Mouse (Mus musculus) myocyte (in vitro differentiated cells): ENCODE measurements around the gene Olfr30. TPM values are rescaled to one million over a fixed set of nuclear protein-coding genes. Genes with fewer than 3 reads are reported as not detected.

Experiments used
- H3K27me3 ChIP-seq: one replicate; pipeline ENCODE4 v1.6.1; 2011; ENCODE audit not compliant: control insufficient read depth, insufficient read depth, insufficient read length
- H3K36me3 ChIP-seq: one replicate; pipeline ENCODE4 v1.6.1; 2011; ENCODE audit not compliant: control insufficient read depth, insufficient read depth
- H3K4me2 ChIP-seq: one replicate; pipeline ENCODE4 v1.6.1; 2011; ENCODE audit warnings: low read depth, control low read depth
- H3K4me3 ChIP-seq: one replicate; pipeline ENCODE4 v1.5.1; 2011; ENCODE audit warnings: mild to moderate bottlenecking, control low read depth, moderate library complexity
- H3K79me2 ChIP-seq: one replicate; pipeline ENCODE4 v1.6.1; 2011; ENCODE audit not compliant: control insufficient read depth, insufficient read depth
- H3ac ChIP-seq: one replicate; pipeline ENCODE4 v1.6.1; 2011; ENCODE audit not compliant: control insufficient read depth, insufficient read length
- CEBPB ChIP-seq: IDR thresholded peaks from 2 replicates; pipeline ENCODE4 v1.6.1; 2011; ENCODE audit warnings: mild to moderate bottlenecking, moderate library complexity; ENCODE audit not compliant: poor library complexity, insufficient read depth, severe bottlenecking
- E2F4 ChIP-seq: IDR thresholded peaks from one replicate; pipeline ENCODE4 v1.6.1; 2011; ENCODE audit warnings: mild to moderate bottlenecking, control low read depth, moderate library complexity; ENCODE audit not compliant: insufficient read depth
- MAX ChIP-seq: IDR thresholded peaks from one replicate; pipeline ENCODE4 v1.6.1; 2011; ENCODE audit warnings: low read depth, mild to moderate bottlenecking, control low read depth
- MYOD1 ChIP-seq, 3 experiments: IDR thresholded peaks; one replicate each; pipeline ENCODE4 v1.6.1; 2011; ENCODE audit warnings: control low read depth in 2 of 3, low read depth in 2 of 3, mild to moderate bottlenecking in 2 of 3, moderate library complexity in 1 of 3; ENCODE audit not compliant: insufficient read length in 2 of 3, control insufficient read depth in 1 of 3
- MYOG ChIP-seq, 3 experiments: IDR thresholded peaks; one replicate each; pipeline ENCODE4 v1.6.1; 2011; ENCODE audit warnings: control low read depth in 2 of 3, low read depth in 2 of 3, mild to moderate bottlenecking in 2 of 3; ENCODE audit not compliant: insufficient read length in 2 of 3, control insufficient read depth in 1 of 3, insufficient read depth in 1 of 3
- POLR2A ChIP-seq: IDR thresholded peaks from one replicate; pipeline ENCODE4 v1.6.1; 2011; ENCODE audit warnings: low read depth, mild to moderate bottlenecking, control low read depth, moderate library complexity; ENCODE audit not compliant: insufficient read length
- POLR2AphosphoS2 ChIP-seq: IDR thresholded peaks from one replicate; pipeline ENCODE4 v1.6.1; 2011; ENCODE audit warnings: low read depth, control low read depth; ENCODE audit not compliant: insufficient read length
- TCF12 ChIP-seq: IDR thresholded peaks from one replicate; pipeline ENCODE4 v1.6.1; 2011; ENCODE audit warnings: mild to moderate bottlenecking, control low read depth; ENCODE audit not compliant: poor library complexity, insufficient read depth, severe bottlenecking
- TCF3 ChIP-seq: IDR thresholded peaks from one replicate; pipeline ENCODE4 v1.6.1; 2011; ENCODE audit warnings: low read depth, control low read depth; ENCODE audit not compliant: insufficient read length
- USF1 ChIP-seq: IDR thresholded peaks from one replicate; pipeline ENCODE4 v1.6.1; 2011; ENCODE audit warnings: low read depth, mild to moderate bottlenecking, control low read depth, moderate library complexity
- polyA plus RNA-seq: library from polyadenylated mRNA; unstranded; fragments of >200 nt; fragmentation: generic; extraction: Trizol; gene quantifications from one replicate; pipeline ENCODE4 v1.2.1, GENCODE M21; 2012; ENCODE audit warnings: missing spikeins

The Olfr30 gene
- polyA plus RNA-seq, 1 experiment = not detected

GRCm38 (mm10) chr11:58420815-58421214 lies 41.3 kb downstream of the Olfr30 start, which contains the start of gene 1810065E05Rik:
TSS of gene 1810065E05Rik (plus strand) at chr11:58421111.
- TF ChIP-seq TCF3 = no peak
- no peak for TF ChIP-seq CEBPB
- no peak for TF ChIP-seq USF1
- TF ChIP-seq POLR2AphosphoS2 = no peak
- no peak for TF ChIP-seq MAX
- Histone ChIP-seq H3K36me3 (no peaks in the 10 kb centered on the region), H3K27me3 (no peaks in the 10 kb centered on the region), H3K4me3 (no peak within 1 kb of the TSS), H3K79me2 (no peaks in the 10 kb centered on the region), H3K4me2 (no peak within 1 kb of the TSS), H3ac (no peak within 1 kb of the TSS)

GRCm38 (mm10) chr11:58418336-58418735 lies 43.7 kb downstream of the Olfr30 start:
- no peak for TF ChIP-seq POLR2A
- no peak for TF ChIP-seq MYOD1 (IDR thresholded peaks at IDR 0.05; ENCODE audit: control insufficient read depth in 1 of 3, insufficient read length in 2 of 3, low read depth in 2 of 3)
- TF ChIP-seq TCF12 = no peak
- Histone ChIP-seq H3K36me3 (no peaks in the 10 kb centered on the region), H3ac (no peak overlapping the region), H3K4me2 (no peak overlapping the region), H3K27me3 (no peaks in the 10 kb centered on the region), H3K79me2 (no peaks in the 10 kb centered on the region), H3K4me3 (no peak overlapping the region)

GRCm38 (mm10) chr11:58408066-58408465 lies 54.0 kb downstream of the Olfr30 start:
- Histone ChIP-seq H3K36me3 (no peaks in the 10 kb centered on the region), H3K4me2 (no peak overlapping the region), H3ac (no peak overlapping the region), H3K4me3 (no peak overlapping the region), H3K79me2 (no peaks in the 10 kb centered on the region), H3K27me3 (no peaks in the 10 kb centered on the region)
- TF ChIP-seq MYOG (IDR thresholded peaks at IDR 0.05; ENCODE audit: control insufficient read depth in 1 of 3, insufficient read depth in 1 of 3, insufficient read length in 2 of 3, low read depth in 2 of 3) (no peak), CEBPB (no peak), E2F4 (no peak), TCF12 (no peak), MAX (no peak), USF1 (no peak)

Other genes with a start within 250 kb of the Olfr30 start
- 0.67 TPM for gene 4930438A08Rik, start 187.5 kb downstream of the Olfr30 start, polyA plus RNA-seq
- 6.0 TPM for gene Zfp692, start 155.2 kb downstream of the Olfr30 start, polyA plus RNA-seq
- 15.7 TPM for gene Zfp672, start 131.9 kb downstream of the Olfr30 start, polyA plus RNA-seq
- 38.1 TPM for gene Sh3bp5l, start 131.5 kb downstream of the Olfr30 start, polyA plus RNA-seq
- not detected for gene Lypd8, start 83.2 kb downstream of the Olfr30 start, polyA plus RNA-seq
- gene 1810065E05Rik, start 41.2 kb downstream of the Olfr30 start, polyA plus RNA-seq = not detected
- not detected for gene Gm12253, start 29.7 kb downstream of the Olfr30 start, polyA plus RNA-seq
- gene Lypd9, start 9.3 kb downstream of the Olfr30 start, polyA plus RNA-seq = not detected
- not detected for gene Olfr332, start 30.3 kb upstream of the Olfr30 start, polyA plus RNA-seq
- not detected for gene Olfr331, start 40.3 kb upstream of the Olfr30 start, polyA plus RNA-seq
- gene Olfr330, start 72.6 kb upstream of the Olfr30 start, polyA plus RNA-seq = not detected
- not detected for gene Olfr329-ps, start 84.2 kb upstream of the Olfr30 start, polyA plus RNA-seq
- gene Olfr328, start 93.4 kb upstream of the Olfr30 start, polyA plus RNA-seq = not detected
- gene Olfr224, start 108.3 kb upstream of the Olfr30 start, polyA plus RNA-seq = not detected
- not detected for gene Olfr325, start 115.5 kb upstream of the Olfr30 start, polyA plus RNA-seq
- not detected for gene Olfr324, start 132.8 kb upstream of the Olfr30 start, polyA plus RNA-seq
- gene 2210407C18Rik, start 153.8 kb upstream of the Olfr30 start, polyA plus RNA-seq = not detected
- not detected for gene Olfr323, start 168.2 kb upstream of the Olfr30 start, polyA plus RNA-seq
- gene Trim58, start 178.2 kb upstream of the Olfr30 start, polyA plus RNA-seq = not detected
- not detected for gene Olfr322, start 196.5 kb upstream of the Olfr30 start, polyA plus RNA-seq
- not detected for gene Olfr320, start 218.8 kb upstream of the Olfr30 start, polyA plus RNA-seq
- gene Olfr319, start 236.9 kb upstream of the Olfr30 start, polyA plus RNA-seq = not detected